Mouse (Mus musculus) ES-Bruce4 (cell line): Measurements from ENCODE around the gene Scpep1.

Experiments
- CTCF ChIP-seq: IDR thresholded peaks from one replicate; pipeline ENCODE4 v1.8.1; 2011; ENCODE audit warnings: low read depth, low read length
- EP300 ChIP-seq: IDR thresholded peaks from 2 replicates; pipeline ENCODE4 v1.6.1; 2011; ENCODE audit warnings: low read depth, low read length; ENCODE audit not compliant: insufficient read depth
- POLR2A ChIP-seq: IDR thresholded peaks from one replicate; pipeline ENCODE4 v1.8.1; 2011; ENCODE audit warnings: low read length; ENCODE audit not compliant: insufficient read depth

DNA sequence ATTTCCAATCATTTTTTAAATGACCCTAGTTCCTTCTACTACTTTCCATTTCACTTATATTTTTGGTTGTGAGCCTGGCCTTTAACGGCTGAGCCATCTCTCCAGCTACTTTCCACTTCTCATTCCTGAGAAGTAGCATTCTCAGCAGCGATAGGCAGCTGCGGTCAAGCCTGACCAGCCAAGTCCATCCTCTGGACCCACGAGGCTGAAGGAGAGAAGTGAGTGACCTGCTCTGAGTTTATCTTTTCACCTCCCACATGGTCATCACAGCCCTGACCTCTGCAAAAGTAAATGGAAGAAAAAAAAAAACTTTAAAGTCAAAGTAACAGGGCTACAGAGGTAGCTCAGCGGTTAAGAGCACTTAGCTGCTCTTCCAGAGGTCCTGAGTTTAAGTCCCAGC lies 28.7 kb downstream of the Scpep1 start:
- TF ChIP-seq EP300 (no peak), CTCF (no peak), POLR2A (no peak)
